Mouse (Mus musculus) heart, postnatal 0 days (tissue): ENCODE measurements around the gene Plcb3. TPM values are rescaled to one million over a fixed set of nuclear protein-coding genes. Genes with fewer than 3 reads are reported as not detected.

Experiments used
- ATAC-seq: fragments of 200-750 bp; cut with Nextera tagmentation; 2 replicates; pipeline ENCODE4 v1.8.0; 2017; ENCODE audit warnings: low read depth, moderate number of reproducible peaks, moderate library complexity; ENCODE audit not compliant: insufficient read depth
- DNase-seq: peaks from one replicate; pipeline ENCODE4 v3.0.0-alpha.2; 2016; ENCODE audit warnings: low spot score
- H3K27ac ChIP-seq: fragments of 300-500 bp; sonication (generic); 2 replicates; pipeline ENCODE4 v1.5.1; 2014; ENCODE audit warnings: low read depth, mild to moderate bottlenecking
- H3K27me3 ChIP-seq: fragments of 300-500 bp; sonication (generic); 2 replicates; pipeline ENCODE4 v1.6.1; 2014; ENCODE audit warnings: low read length, mixed read lengths; ENCODE audit not compliant: control insufficient read depth, insufficient read depth
- H3K36me3 ChIP-seq: fragments of 300-500 bp; sonication (generic); replicated peaks from 2 replicates; pipeline ENCODE4 v1.6.1; 2014; ENCODE audit warnings: low read length, mixed read lengths; ENCODE audit not compliant: control insufficient read depth, insufficient read depth
- H3K4me1 ChIP-seq: fragments of 300-500 bp; sonication (generic); 2 replicates; pipeline ENCODE4 v1.6.1; 2014; ENCODE audit warnings: antibody characterized with exemption; ENCODE audit not compliant: control insufficient read depth, insufficient read depth
- H3K4me2 ChIP-seq: fragments of 300-500 bp; sonication (generic); 2 replicates; pipeline ENCODE4 v1.6.1; 2014; ENCODE audit warnings: low read depth, mild to moderate bottlenecking, low read length, moderate library complexity
- H3K4me3 ChIP-seq: fragments of 300-500 bp; sonication (generic); 2 replicates; pipeline ENCODE4 v1.5.1; 2014; ENCODE audit warnings: low read depth, low read length
- H3K9ac ChIP-seq: fragments of 300-500 bp; sonication (generic); replicated peaks from 2 replicates; pipeline ENCODE4 v1.6.1; 2014; ENCODE audit warnings: low read depth, low read length, mixed read lengths
- H3K9me3 ChIP-seq: fragments of 300-500 bp; sonication (generic); replicated peaks from 2 replicates; pipeline ENCODE4 v1.6.1; 2016; ENCODE audit warnings: low read length; ENCODE audit not compliant: control insufficient read depth
- CTCF ChIP-seq: IDR thresholded peaks from 2 replicates; pipeline ENCODE4 v1.5.1; 2016; ENCODE audit warnings: antibody characterized with exemption, control low read depth, low read depth
- EP300 ChIP-seq: IDR thresholded peaks from 2 replicates; pipeline ENCODE4 v1.6.1; 2016; ENCODE audit warnings: antibody characterized with exemption, low read depth
- WGBS: fragments of 180-500 bp; shearing (Covaris S2); extraction: QIAGEN DNeasy Blood & Tissue Kit; methylation state at CpG from one replicate; pipeline ENCODE4 v1.1.7; 2014; 5-methylcytosine and 5-hydroxymethylcytosine counted together
- polyA plus RNA-seq: library from polyadenylated mRNA; unstranded; fragments of >200 nt; fragmentation: Nextera tagmentation; extraction: Ambion mirVana; gene quantifications from 2 replicates; pipeline ENCODE4 v1.2.1, GENCODE M21; 2015
- total RNA-seq: library from RNA; depleted of rRNA; stranded (reverse); fragments of >200 nt; gene quantifications from 2 replicates; pipeline ENCODE4 v1.2.3, GENCODE M21; 2014; ENCODE audit warnings: low replicate concordance

Plcb3 gene
- total and polyA plus RNA-seq, 2 experiments from 2014 or later, result 8.3 to 24.9 TPM

- DNase-seq (no peak), ATAC-seq (no peak)
- TF ChIP-seq CTCF (no peak), EP300 (no peak)
- peaks cover 30% of the 10 kb centered on the region for H3K36me3 ChIP-seq
- no peak overlapping the region for H3K27ac ChIP-seq
- no peak overlapping the region for H3K4me2 ChIP-seq
- WGBS, result 92% methylated on average over 5 of the region's 5 CpGs
- no peak overlapping the region for H3K4me3 ChIP-seq
- H3K9ac ChIP-seq, result no peak overlapping the region
- peaks cover 28% of the 10 kb centered on the region for H3K4me1 ChIP-seq
- no peaks in the 10 kb centered on the region for H3K27me3 ChIP-seq
- H3K9me3 ChIP-seq, result no peaks in the 10 kb centered on the region
Observed at GRCm38 (mm10) chr19:6983621-6984020, 7.4 kb upstream of the Plcb3 start.

- no peak for DNase-seq
- H3K9ac ChIP-seq, result peak overlapping the region; percentile 72; the same call in 1 of the 2 replicates
- H3K27ac ChIP-seq, result peak overlapping the region; percentile 98
- H3K9me3 ChIP-seq, result no peaks in the 10 kb centered on the region
- peak overlapping the region; percentile 69 for H3K4me2 ChIP-seq
- TF ChIP-seq CTCF, result no peak
- no peak for TF ChIP-seq EP300
- no peak for ATAC-seq
- peaks cover 31% of the 10 kb centered on the region for H3K4me1 ChIP-seq
- H3K27me3 ChIP-seq, result no peaks in the 10 kb centered on the region
- 84% methylated on average over 4 of the region's 4 CpGs for WGBS
- no peak overlapping the region for H3K4me3 ChIP-seq
- peaks cover 43% of the 10 kb centered on the region for H3K36me3 ChIP-seq
Observed at GRCm38 (mm10) chr19:6981465-6981864, 5.2 kb upstream of the Plcb3 start.

- TF ChIP-seq EP300 (peak; percentile 50; the same call in 1 of the 2 replicates), CTCF (no peak)
- peak; percentile 99 for DNase-seq
- H3K27ac ChIP-seq, result peak within 1 kb of the TSS; percentile 98
- peak; percentile 85 for ATAC-seq
- H3K4me2 ChIP-seq, result peak within 1 kb of the TSS; percentile 83
- peaks cover 28% of the 10 kb centered on the region for H3K4me1 ChIP-seq
- no peaks in the 10 kb centered on the region for H3K9me3 ChIP-seq
- peak within 1 kb of the TSS; percentile 75 for H3K4me3 ChIP-seq
- peak within 1 kb of the TSS; percentile 72 for H3K9ac ChIP-seq
- 1% methylated on average over 38 of the region's 38 CpGs for WGBS
- no peaks in the 10 kb centered on the region for H3K27me3 ChIP-seq
- peaks cover 43% of the 10 kb centered on the region for H3K36me3 ChIP-seq
Observed at GRCm38 (mm10) chr19:6980381-6981093, 4.3 kb upstream of the Plcb3 start, which contains the start of gene Fkbp2. Gene Fkbp2 (minus strand): TSS chr19:6980501.

- Histone ChIP-seq H3K4me3 (peak overlapping the region; percentile 75), H3K36me3 (peaks cover 35% of the 10 kb centered on the region), H3K4me1 (peaks cover 28% of the 10 kb centered on the region), H3K4me2 (peak overlapping the region; percentile 83), H3K9ac (peak overlapping the region; percentile 72), H3K9me3 (no peaks in the 10 kb centered on the region), H3K27me3 (no peaks in the 10 kb centered on the region), H3K27ac (peak overlapping the region; percentile 98)
- TF ChIP-seq CTCF, result peak; percentile 63
- 0 out of 2 replicates have a peak, but pooled peaks have one; percentile 22 for TF ChIP-seq EP300
- DNase-seq (peak; percentile 100), ATAC-seq (peak; percentile 88)
- 1% methylated on average over 58 of the region's 59 CpGs for WGBS
Observed at GRCm38 (mm10) chr19:6979486-6980380, 3.5 kb upstream of the Plcb3 start.

- no peak for DNase-seq
- 4% methylated on average over 11 of the region's 11 CpGs for WGBS
- no peak for ATAC-seq
- no peaks in the 10 kb centered on the region for H3K9me3 ChIP-seq
- peak overlapping the region; percentile 75 for H3K4me3 ChIP-seq
- no peaks in the 10 kb centered on the region for H3K27me3 ChIP-seq
- peaks cover 30% of the 10 kb centered on the region for H3K36me3 ChIP-seq
- TF ChIP-seq EP300 (no peak), CTCF (no peak)
- H3K9ac ChIP-seq, result peak overlapping the region; percentile 61
- peak overlapping the region; percentile 83 for H3K4me2 ChIP-seq
- peaks cover 29% of the 10 kb centered on the region for H3K4me1 ChIP-seq
- peak overlapping the region; percentile 73 for H3K27ac ChIP-seq
Observed at GRCm38 (mm10) chr19:6979001-6979479, 2.8 kb upstream of the Plcb3 start.
